8 mouse cellular contexts compared by ENCODE assay signal in genomic region chr3:87971489-87972202, GRCm38 (mm10). TPM values are rescaled to one million over a fixed set of nuclear protein-coding genes. Genes with fewer than 3 reads are reported as not detected.
DNase-seq lines count a peak whose midpoint lies in the region; ATAC-seq and TF ChIP-seq lines count a peak whose summit lies in the region.

No protein-coding gene starts in this region.

- H3K4me2 ChIP-seq in embryonic facial prominence, embryonic 13.5 days = peak overlapping the region; percentile 96
- H3K4me2 ChIP-seq in intestine, embryonic 14.5 days (ENCODE audit: low read length) = peak overlapping the region; percentile 86
- H3K4me2 ChIP-seq in neural tube, embryonic 12.5 days (replicated peaks) = peak overlapping the region; percentile 94

- H3K9ac ChIP-seq in embryonic facial prominence, embryonic 13.5 days = peak overlapping the region; percentile 73
- H3K9ac ChIP-seq in intestine, embryonic 14.5 days (ENCODE audit: low read length) = peak overlapping the region; percentile 61
- peak overlapping the region; percentile 92 for H3K9ac ChIP-seq in neural tube, embryonic 12.5 days

- no peaks in the 10 kb centered on the region for H3K36me3 ChIP-seq in embryonic facial prominence, embryonic 13.5 days
- peaks cover 14% of the 10 kb centered on the region for H3K36me3 ChIP-seq in intestine, embryonic 14.5 days (ENCODE audit: control insufficient read depth, insufficient read depth, low read length)
- peaks cover 14% of the 10 kb centered on the region for H3K36me3 ChIP-seq in neural tube, embryonic 12.5 days

- TF ChIP-seq CTCF in lung, adult 2 months (IDR thresholded peaks at IDR 0.05; ENCODE audit: insufficient read depth, low read length) = no peak

- TF ChIP-seq POLR2A in lung, adult 2 months (IDR thresholded peaks at IDR 0.05; ENCODE audit: borderline replicate concordance, extremely low read depth, low read depth, low read length) = no peak

- intact Hi-C loops in left cerebral cortex, postnatal 36 days (cut with DNase I) = loop anchor here (2.0 kb wide), 1 partner anchor 101 kb away; no protein-coding TSS in a partner anchor

- 0 out of 2 replicates have a peak overlapping the region, but pooled peaks have one; percentile 22 for H3K27ac ChIP-seq in embryonic facial prominence, embryonic 13.5 days
- no peak overlapping the region for H3K27ac ChIP-seq in intestine, embryonic 14.5 days (ENCODE audit: low read depth)
- peak overlapping the region; percentile 75 for H3K27ac ChIP-seq in neural tube, embryonic 12.5 days

- no peak for DNase-seq in lung, adult 2 months
- no peak for DNase-seq in lung, postnatal 25 days (ENCODE audit: low spot score)
- no peak for DNase-seq in intestine, embryonic 14.5 days (ENCODE audit: low spot score)
- no peak for DNase-seq in right cerebral cortex, adult 2 months (ENCODE audit: low spot score in 2 of 2)
- no peak for DNase-seq in gastrocnemius, adult 8-10 months (ENCODE audit: low spot score in 2 of 2)
- DNase-seq in left cerebral cortex, postnatal 36 days (ENCODE audit: low spot score in 2 of 2) = no peak

- peak overlapping the region; percentile 74 for H3K4me3 ChIP-seq in lung, adult 2 months (replicated peaks; ENCODE audit: extremely low read depth, low read depth, low read length)
- H3K4me3 ChIP-seq in embryonic facial prominence, embryonic 13.5 days = peak overlapping the region; percentile 51
- H3K4me3 ChIP-seq in intestine, embryonic 14.5 days (ENCODE audit: low read depth, low read length) = peak overlapping the region; percentile 56
- H3K4me3 ChIP-seq in neural tube, embryonic 12.5 days = peak overlapping the region; percentile 78

- 2% methylated on average over 57 of the region's 60 CpGs for WGBS in lung, adult 2 months
- under 1% methylated on average over 49 of the region's 60 CpGs for WGBS in embryonic facial prominence, embryonic 13.5 days
- under 1% methylated on average over 53 of the region's 60 CpGs for WGBS in intestine, embryonic 14.5 days
- under 1% methylated on average over 60 of the region's 60 CpGs for WGBS in neural tube, embryonic 12.5 days

- peaks cover 9% of the 10 kb centered on the region for H3K4me1 ChIP-seq in lung, adult 2 months (ENCODE audit: control insufficient read depth, insufficient read depth, low read length)
- H3K4me1 ChIP-seq in embryonic facial prominence, embryonic 13.5 days = peaks cover 46% of the 10 kb centered on the region
- H3K4me1 ChIP-seq in intestine, embryonic 14.5 days (replicated peaks; ENCODE audit: control insufficient read depth, insufficient read depth, low read length) = peaks cover 37% of the 10 kb centered on the region
- peaks cover 51% of the 10 kb centered on the region for H3K4me1 ChIP-seq in neural tube, embryonic 12.5 days

- H3K9me3 ChIP-seq in embryonic facial prominence, embryonic 13.5 days = no peaks in the 10 kb centered on the region
- H3K9me3 ChIP-seq in intestine, embryonic 14.5 days (ENCODE audit: control insufficient read depth, low read length) = no peaks in the 10 kb centered on the region
- no peaks in the 10 kb centered on the region for H3K9me3 ChIP-seq in neural tube, embryonic 12.5 days

- no peak; the same call in 1 of the 2 replicates for ATAC-seq in embryonic facial prominence, embryonic 13.5 days (ENCODE audit: insufficient number of reproducible peaks, insufficient read depth, low FRiP score, low TSS enrichment, low read depth)
- ATAC-seq in intestine, embryonic 14.5 days (replicated peaks; ENCODE audit: low FRiP score, low TSS enrichment, low read depth) = peak; percentile 51
- ATAC-seq in neural tube, embryonic 12.5 days (ENCODE audit: low FRiP score, low read depth) = no peak; the same call in 1 of the 2 replicates

- peaks cover 36% of the 10 kb centered on the region for H3K27me3 ChIP-seq in embryonic facial prominence, embryonic 13.5 days
- H3K27me3 ChIP-seq in intestine, embryonic 14.5 days (replicated peaks; ENCODE audit: control insufficient read depth, insufficient read depth, low read length) = no peaks in the 10 kb centered on the region
- no peaks in the 10 kb centered on the region for H3K27me3 ChIP-seq in neural tube, embryonic 12.5 days (replicated peaks)

RNA-seq across cellular contexts. Expression of gene Nes, which starts 0.8 kb away (rescaled TPM):
- polyA plus RNA-seq in lung, adult 2 months (2012; rRNA removed) = 26.4 and 31.4 TPM in 2 replicates
- 13.8 and 17.7 TPM in 2 replicates for polyA plus RNA-seq in embryonic facial prominence, embryonic 13.5 days (2015; fragmentation: Nextera tagmentation; extraction: Ambion mirVana)
- 11.9 and 13.4 TPM in 2 replicates for polyA plus RNA-seq in intestine, embryonic 14.5 days (2014; fragmentation: Nextera tagmentation; extraction: Ambion mirVana)
- 140 and 169 TPM in 2 replicates for polyA plus RNA-seq in neural tube, embryonic 12.5 days (2016; fragmentation: Nextera tagmentation; extraction: Ambion mirVana)
- total RNA-seq in gastrocnemius, adult 8-10 months (2022) = 10 to 100 TPM in 2 of 4 experiments, 1 to 10 TPM in 2; 8.7 to 18.0 (median 12.0) TPM
- 1 to 10 TPM; 4.6 to 6.2 TPM for total RNA-seq in left cerebral cortex, postnatal 36 days (2021)

RNA-seq across cellular contexts. Expression of gene Crabp2, which starts 23.2 kb away (rescaled TPM):
- 15.1 TPM in 1 of 2 replicates, not detected in the other for polyA plus RNA-seq in lung, adult 2 months (2012; rRNA removed)
- polyA plus RNA-seq in embryonic facial prominence, embryonic 13.5 days (2015; fragmentation: Nextera tagmentation; extraction: Ambion mirVana) = 345 and 370 TPM in 2 replicates
- polyA plus RNA-seq in intestine, embryonic 14.5 days (2014; fragmentation: Nextera tagmentation; extraction: Ambion mirVana) = 9.7 and 14.4 TPM in 2 replicates
- polyA plus RNA-seq in neural tube, embryonic 12.5 days (2016; fragmentation: Nextera tagmentation; extraction: Ambion mirVana) = 372 and 405 TPM in 2 replicates
- not detected for total RNA-seq in gastrocnemius, adult 8-10 months (2022)
- 1 to 10 TPM; 3.4 to 6.0 TPM for total RNA-seq in left cerebral cortex, postnatal 36 days (2021)

RNA-seq across cellular contexts. Expression of gene Bcan, which starts 28.4 kb away (rescaled TPM):
- 7.2 and 8.3 TPM in 2 replicates for polyA plus RNA-seq in lung, adult 2 months (2012; rRNA removed)
- polyA plus RNA-seq in embryonic facial prominence, embryonic 13.5 days (2015; fragmentation: Nextera tagmentation; extraction: Ambion mirVana) = 0.39 and 0.53 TPM in 2 replicates
- polyA plus RNA-seq in intestine, embryonic 14.5 days (2014; fragmentation: Nextera tagmentation; extraction: Ambion mirVana) = 0.26 and 0.73 TPM in 2 replicates
- polyA plus RNA-seq in neural tube, embryonic 12.5 days (2016; fragmentation: Nextera tagmentation; extraction: Ambion mirVana) = 2.4 and 4.1 TPM in 2 replicates
- under 1 TPM in 1 of 4 experiments, not detected in 3; 0.15 TPM for total RNA-seq in gastrocnemius, adult 8-10 months (2022)
- total RNA-seq in left cerebral cortex, postnatal 36 days (2021) = 100 to 1,000 TPM; 251 to 278 TPM

RNA-seq across cellular contexts. Expression of gene Rrnad1, which starts 41.1 kb away (rescaled TPM):
- polyA plus RNA-seq in lung, adult 2 months (2012; rRNA removed) = 28.3 and 29.7 TPM in 2 replicates
- 21.1 and 25.2 TPM in 2 replicates for polyA plus RNA-seq in embryonic facial prominence, embryonic 13.5 days (2015; fragmentation: Nextera tagmentation; extraction: Ambion mirVana)
- polyA plus RNA-seq in intestine, embryonic 14.5 days (2014; fragmentation: Nextera tagmentation; extraction: Ambion mirVana) = 17.9 and 21.8 TPM in 2 replicates
- polyA plus RNA-seq in neural tube, embryonic 12.5 days (2016; fragmentation: Nextera tagmentation; extraction: Ambion mirVana) = 22.2 TPM in 2 replicates
- total RNA-seq in gastrocnemius, adult 8-10 months (2022) = 1 to 10 TPM; 2.4 to 4.1 (median 3.5) TPM
- 10 to 100 TPM; 16.4 to 23.9 TPM for total RNA-seq in left cerebral cortex, postnatal 36 days (2021)

RNA-seq across cellular contexts. Expression of gene Isg20l2, which starts 41.5 kb away (rescaled TPM):
- 10.7 and 12.8 TPM in 2 replicates for polyA plus RNA-seq in lung, adult 2 months (2012; rRNA removed)
- 69.0 and 74.3 TPM in 2 replicates for polyA plus RNA-seq in embryonic facial prominence, embryonic 13.5 days (2015; fragmentation: Nextera tagmentation; extraction: Ambion mirVana)
- 32.8 and 35.9 TPM in 2 replicates for polyA plus RNA-seq in intestine, embryonic 14.5 days (2014; fragmentation: Nextera tagmentation; extraction: Ambion mirVana)
- 60.7 and 64.1 TPM in 2 replicates for polyA plus RNA-seq in neural tube, embryonic 12.5 days (2016; fragmentation: Nextera tagmentation; extraction: Ambion mirVana)
- 1 to 10 TPM; 5.8 to 7.6 (median 7.2) TPM for total RNA-seq in gastrocnemius, adult 8-10 months (2022)
- total RNA-seq in left cerebral cortex, postnatal 36 days (2021) = 10 to 100 TPM; 12.9 to 14.3 TPM

Comparison
In these comparisons a context has a peak if more than half of its experiments do, and no peak if none do; other contexts are left out.
1. RNA of gene Crabp2, which starts 23.2 kb away (polyA plus RNA-seq): 372 to 405 TPM in neural tube, embryonic 12.5 days and 345 to 370 TPM in embryonic facial prominence, embryonic 13.5 days; 15.1 TPM in lung, adult 2 months and 9.7 to 14.4 TPM in intestine, embryonic 14.5 days; every median in the first group is over 10 times any median in the second.
2. Peak in every context shown above with its lines, with median percentiles within 50 percentile points of each other: H3K4me3 ChIP-seq, H3K4me2 ChIP-seq and H3K9ac ChIP-seq.